Mouse (Mus musculus) liver, embryonic 14.5 days (tissue): Measurements from ENCODE around the gene Gm37240.

ENCODE experiments used
- CTCF ChIP-seq: IDR thresholded peaks from 2 replicates; pipeline ENCODE4 v1.5.1; 2016; ENCODE audit warnings: antibody characterized with exemption, low read depth, control low read depth
- EP300 ChIP-seq: IDR thresholded peaks from 2 replicates; pipeline ENCODE4 v1.6.1; 2016; ENCODE audit warnings: antibody characterized with exemption, low read depth

DNA sequence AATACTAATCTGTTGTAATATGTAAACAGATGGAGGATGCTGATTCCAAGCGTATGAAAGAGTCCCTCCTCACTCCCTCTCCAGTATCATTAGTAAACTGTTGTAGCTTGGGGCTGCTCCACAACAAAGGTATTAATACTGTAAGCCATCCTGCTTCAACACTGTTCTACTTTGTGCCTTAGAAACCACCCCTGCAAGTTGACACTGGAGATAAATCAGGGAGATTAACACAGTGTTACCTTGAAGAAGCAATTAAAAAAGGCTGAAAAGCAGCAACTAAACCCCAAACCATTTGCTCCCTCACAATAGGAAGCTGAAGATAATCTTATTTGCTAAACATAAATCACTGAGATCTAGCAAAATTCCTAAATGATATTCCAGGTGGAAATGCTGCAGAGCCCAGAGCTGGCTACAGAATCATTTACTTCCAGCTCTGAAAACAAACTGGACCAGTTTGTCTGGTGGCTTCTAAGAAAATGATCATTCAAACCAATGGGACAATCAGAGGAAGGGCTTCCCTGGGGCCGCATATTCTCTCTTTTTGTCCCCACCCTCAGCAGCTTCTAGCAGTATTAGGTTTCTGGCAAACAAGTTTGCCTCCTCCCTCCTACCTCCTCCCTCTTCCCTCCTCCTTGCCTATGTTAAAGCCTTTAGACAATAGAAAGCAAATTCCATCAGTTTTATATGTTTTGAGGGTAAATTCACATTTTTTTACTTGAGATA, 45.7 kb downstream of the Gm37240 start:
- TF ChIP-seq CTCF (no peak), EP300 (no peak)
